Mouse (Mus musculus) cerebellum, adult 2 months (tissue): ENCODE data around the gene Arhgap31. TPM values are rescaled to one million over a fixed set of nuclear protein-coding genes. Genes with fewer than 3 reads are reported as not detected.

Source experiments
- DNase-seq, 2 experiments: peaks; one replicate each; pipeline ENCODE4 v3.0.0; 2021
- H3K27ac ChIP-seq: fragments of 200-500 bp; 2 replicates; pipeline ENCODE4 v1.5.1; 2012; ENCODE audit warnings: low read length, control low read depth, inconsistent platforms; ENCODE audit not compliant: insufficient read depth
- H3K27me3 ChIP-seq: fragments of 200-500 bp; 2 replicates; pipeline ENCODE4 v1.6.1; 2012; ENCODE audit warnings: inconsistent platforms, mild to moderate bottlenecking, low read length, moderate library complexity; ENCODE audit not compliant: control insufficient read depth, insufficient read depth
- H3K4me1 ChIP-seq: fragments of 200-500 bp; 2 replicates; pipeline ENCODE4 v1.6.1; 2011; ENCODE audit warnings: low read length; ENCODE audit not compliant: control insufficient read depth, insufficient read depth
- H3K4me3 ChIP-seq: fragments of 200-500 bp; replicated peaks from 2 replicates; pipeline ENCODE3; 2011; ENCODE audit warnings: mild to moderate bottlenecking, low read depth, low read length, control low read depth; ENCODE audit not compliant: insufficient read depth
- CTCF ChIP-seq: fragments of 200-500 bp; IDR thresholded peaks from 2 replicates; pipeline ENCODE4 v1.5.1; 2011; ENCODE audit warnings: low read depth, mild to moderate bottlenecking, control low read depth, low read length, moderate library complexity, borderline replicate concordance; ENCODE audit not compliant: insufficient read depth
- POLR2A ChIP-seq: fragments of 200-500 bp; IDR thresholded peaks from 2 replicates; pipeline ENCODE4 v1.6.1; 2011; ENCODE audit warnings: low read length, control low read depth, borderline replicate concordance; ENCODE audit not compliant: insufficient read depth
- whole genome bisulfite sequencing: fragments of 180-500 bp; shearing (Covaris S2); methylation state at CpG from one replicate; pipeline ENCODE4 v1.1.7; 2018; 5-methylcytosine and 5-hydroxymethylcytosine counted together
- polyA plus RNA-seq: library from polyadenylated mRNA; depleted of rRNA; stranded (reverse); fragments of >200 nt; gene quantifications from 2 replicates; pipeline ENCODE4 v1.2.3, GENCODE M21; 2012

Arhgap31 gene
- polyA plus RNA-seq, 1 experiment: 17.3 TPM

GRCm38 (mm10) chr16:38675600-38676335 is 37.3 kb downstream of the Arhgap31 start:
- WGBS: 73% methylated on average over 9 of the region's 9 CpGs
- H3K4me1 ChIP-seq: no peaks in the 10 kb centered on the region; the same call in none of the 2 replicates
- no peak for DNase-seq
- H3K27me3 ChIP-seq: no peaks in the 10 kb centered on the region
- no peak overlapping the region for H3K27ac ChIP-seq
- no peak for TF ChIP-seq POLR2A
- H3K4me3 ChIP-seq: no peak overlapping the region

GRCm38 (mm10) chr16:38674891-38675290 is 38.2 kb downstream of the Arhgap31 start:
- no peak for DNase-seq
- Histone ChIP-seq H3K4me3 (no peak overlapping the region), H3K27ac (no peak overlapping the region), H3K27me3 (no peaks in the 10 kb centered on the region), H3K4me1 (no peaks in the 10 kb centered on the region; the same call in none of the 2 replicates)
- TF ChIP-seq CTCF: no peak
- no peak for TF ChIP-seq POLR2A
- WGBS: 86% methylated on average over 11 of the region's 11 CpGs

- no peak overlapping the region for H3K4me3 ChIP-seq
- H3K27ac ChIP-seq: peak overlapping the region; percentile 72
- DNase-seq: peak; percentile 31 to 61
- H3K4me1 ChIP-seq: no peaks in the 10 kb centered on the region; the same call in none of the 2 replicates
- WGBS: 12% methylated on average over 15 of the region's 15 CpGs
- no peak for TF ChIP-seq CTCF
- no peaks in the 10 kb centered on the region for H3K27me3 ChIP-seq
Observed at GRCm38 (mm10) chr16:38673511-38673910, 39.6 kb downstream of the Arhgap31 start.

- no peaks in the 10 kb centered on the region for H3K27me3 ChIP-seq
- no peaks in the 10 kb centered on the region; the same call in none of the 2 replicates for H3K4me1 ChIP-seq
- no peak for DNase-seq
- TF ChIP-seq POLR2A: no peak
- TF ChIP-seq CTCF: no peak
- no peak overlapping the region for H3K4me3 ChIP-seq
- H3K27ac ChIP-seq: peak overlapping the region; percentile 72; the same call in 1 of the 2 replicates
- 62% methylated on average over 7 of the region's 7 CpGs for WGBS
Observed at GRCm38 (mm10) chr16:38672947-38673346, 40.1 kb downstream of the Arhgap31 start.

- no peak overlapping the region for H3K27ac ChIP-seq
- DNase-seq: no peak
- no peaks in the 10 kb centered on the region; the same call in none of the 2 replicates for H3K4me1 ChIP-seq
- no peak overlapping the region for H3K4me3 ChIP-seq
- TF ChIP-seq POLR2A (no peak), CTCF (no peak)
- no peaks in the 10 kb centered on the region for H3K27me3 ChIP-seq
- WGBS: 63% methylated on average over 5 of the region's 5 CpGs
Observed at GRCm38 (mm10) chr16:38672370-38672769, 40.7 kb downstream of the Arhgap31 start.

GRCm38 (mm10) chr16:38670621-38671390 is 42.3 kb downstream of the Arhgap31 start:
- Histone ChIP-seq H3K27me3 (no peaks in the 10 kb centered on the region), H3K4me3 (no peak overlapping the region), H3K27ac (no peak overlapping the region), H3K4me1 (no peaks in the 10 kb centered on the region; the same call in none of the 2 replicates)
- DNase-seq: no peak
- TF ChIP-seq POLR2A: no peak
- TF ChIP-seq CTCF: no peak
- 66% methylated on average over 12 of the region's 12 CpGs for WGBS

GRCm38 (mm10) chr16:38668871-38669675 is 44.0 kb downstream of the Arhgap31 start:
- H3K27me3 ChIP-seq: no peaks in the 10 kb centered on the region
- TF ChIP-seq CTCF (no peak), POLR2A (no peak)
- H3K4me3 ChIP-seq: no peak overlapping the region
- no peak overlapping the region for H3K27ac ChIP-seq
- no peaks in the 10 kb centered on the region; the same call in none of the 2 replicates for H3K4me1 ChIP-seq
- WGBS: 43% methylated on average over 8 of the region's 8 CpGs
- peak; percentile 18 to 40 for DNase-seq
